29 mouse cellular contexts compared by ENCODE assay signal in genomic region chr1:167300122-167300521, GRCm38 (mm10). TPM values are rescaled to one million over a fixed set of nuclear protein-coding genes. Genes with fewer than 3 reads are reported as not detected.
DNase-seq lines count a peak whose midpoint lies in the region; ATAC-seq and TF ChIP-seq lines count a peak whose summit lies in the region.
"Had no signal": no experiment of that assay in that cellular context is flagged by ENCODE, and none has a peak within 500 bp of the region (broad histone marks: within the 10 kb centered on the region; RNA-seq: fewer than 3 reads in every experiment).

No protein-coding gene starts in this region.

- TF ChIP-seq CTCF in ES-Bruce4 (IDR thresholded peaks at IDR 0.05; ENCODE audit: low read depth, low read length) = no peak
- no peak for TF ChIP-seq CTCF in liver, postnatal 0 days (IDR thresholded peaks at IDR 0.05; ENCODE audit: low read depth)
- TF ChIP-seq CTCF in layer of hippocampus, adult 2 months (conservative IDR thresholded peaks at IDR 0.05) = no peak

- WGBS in liver, embryonic 16.5 days (ENCODE audit: insufficient replicate concordance) = 69% methylated on average over 2 of the region's 2 CpGs
- 71% methylated on average over 2 of the region's 2 CpGs for WGBS in liver, embryonic 12.5 days (ENCODE audit: insufficient replicate concordance)
- 82% methylated on average over 2 of the region's 2 CpGs for WGBS in liver, postnatal 0 days (ENCODE audit: insufficient replicate concordance)
- WGBS in hindbrain, embryonic 12.5 days = 91% methylated on average over 2 of the region's 2 CpGs

- H3K27ac ChIP-seq in liver, embryonic 16.5 days (ENCODE audit: low read length) = no peak overlapping the region
- no peak overlapping the region for H3K27ac ChIP-seq in liver, embryonic 12.5 days
- peak overlapping the region; percentile 51; the same call in 1 of the 2 replicates for H3K27ac ChIP-seq in ES-Bruce4 (ENCODE audit: insufficient read depth, low read length)
- no peak overlapping the region for H3K27ac ChIP-seq in liver, postnatal 0 days (ENCODE audit: low read depth)
- no peak overlapping the region for H3K27ac ChIP-seq in layer of hippocampus, adult 2 months
- H3K27ac ChIP-seq in hindbrain, embryonic 12.5 days = no peak overlapping the region
- H3K27ac ChIP-seq: forebrain, embryonic 13.5 days; hindbrain, embryonic 10.5 days; hindbrain, postnatal 0 days; intestine, embryonic 15.5 days; left cerebral cortex, adult 2 months; limb, embryonic 15.5 days; midbrain, embryonic 12.5 days; neural tube, embryonic 12.5 days had no signal

- H3K4me3 ChIP-seq in liver, embryonic 16.5 days (ENCODE audit: low read depth, low read length) = no peak overlapping the region
- H3K4me3 ChIP-seq in liver, embryonic 12.5 days = no peak overlapping the region
- H3K4me3 ChIP-seq in ES-Bruce4 (ENCODE audit: low read depth, low read length) = no peak overlapping the region
- no peak overlapping the region for H3K4me3 ChIP-seq in liver, postnatal 0 days (ENCODE audit: low read depth, low read length)
- no peak overlapping the region for H3K4me3 ChIP-seq in layer of hippocampus, adult 2 months
- no peak overlapping the region for H3K4me3 ChIP-seq in hindbrain, embryonic 12.5 days
- H3K4me3 ChIP-seq: erythroblast, embryonic 14.5 days; forebrain, embryonic 13.5 days; hindbrain, embryonic 10.5 days; intestine, embryonic 15.5 days; left cerebral cortex, adult 2 months; limb, embryonic 15.5 days; midbrain, embryonic 12.5 days; myocyte; neural tube, embryonic 12.5 days had no signal

- H3K9me3 ChIP-seq in liver, embryonic 16.5 days (replicated peaks; ENCODE audit: control insufficient read depth, low read length) = no peaks in the 10 kb centered on the region
- no peaks in the 10 kb centered on the region for H3K9me3 ChIP-seq in liver, embryonic 12.5 days (replicated peaks)
- no peaks in the 10 kb centered on the region for H3K9me3 ChIP-seq in ES-Bruce4 (replicated peaks; ENCODE audit: control insufficient read depth, insufficient read depth, low read length, poor library complexity, severe bottlenecking)
- H3K9me3 ChIP-seq in liver, postnatal 0 days (ENCODE audit: low read length) = no peaks in the 10 kb centered on the region
- H3K9me3 ChIP-seq in hindbrain, embryonic 12.5 days (replicated peaks) = no peaks in the 10 kb centered on the region
- H3K9me3 ChIP-seq: forebrain, embryonic 13.5 days; hindbrain, embryonic 10.5 days; intestine, embryonic 15.5 days; limb, embryonic 15.5 days; midbrain, embryonic 12.5 days; neural tube, embryonic 12.5 days had no signal

- H3K4me2 ChIP-seq in liver, embryonic 16.5 days (ENCODE audit: low read depth, low read length) = no peak overlapping the region
- no peak overlapping the region for H3K4me2 ChIP-seq in liver, embryonic 12.5 days
- H3K4me2 ChIP-seq in liver, postnatal 0 days (ENCODE audit: low read depth, low read length) = no peak overlapping the region
- H3K4me2 ChIP-seq in hindbrain, embryonic 12.5 days (replicated peaks) = no peak overlapping the region
- H3K4me2 ChIP-seq: forebrain, embryonic 13.5 days; intestine, embryonic 15.5 days; limb, embryonic 15.5 days; midbrain, embryonic 12.5 days; neural tube, embryonic 12.5 days had no signal

- no peaks in the 10 kb centered on the region for H3K36me3 ChIP-seq in liver, embryonic 16.5 days (ENCODE audit: control insufficient read depth, insufficient read depth)
- H3K36me3 ChIP-seq in liver, embryonic 12.5 days = no peaks in the 10 kb centered on the region
- H3K36me3 ChIP-seq in ES-Bruce4 (ENCODE audit: control insufficient read depth, insufficient read depth, low read length, poor library complexity, severe bottlenecking) = no peaks in the 10 kb centered on the region
- no peaks in the 10 kb centered on the region for H3K36me3 ChIP-seq in liver, postnatal 0 days (replicated peaks; ENCODE audit: insufficient read depth, low read length)
- no peaks in the 10 kb centered on the region for H3K36me3 ChIP-seq in hindbrain, embryonic 12.5 days
- H3K36me3 ChIP-seq: hindbrain, embryonic 10.5 days; intestine, embryonic 15.5 days; limb, embryonic 15.5 days; midbrain, embryonic 12.5 days; neural tube, embryonic 12.5 days had no signal

- no peak overlapping the region for H3K9ac ChIP-seq in liver, embryonic 16.5 days (ENCODE audit: low read depth, low read length)
- H3K9ac ChIP-seq in liver, embryonic 12.5 days = no peak overlapping the region
- no peak overlapping the region for H3K9ac ChIP-seq in ES-Bruce4 (ENCODE audit: low read depth, poor library complexity, severe bottlenecking)
- no peak overlapping the region for H3K9ac ChIP-seq in liver, postnatal 0 days (replicated peaks)
- H3K9ac ChIP-seq in hindbrain, embryonic 12.5 days = no peak overlapping the region
- H3K9ac ChIP-seq: forebrain, embryonic 13.5 days; intestine, embryonic 15.5 days; limb, embryonic 15.5 days; midbrain, embryonic 12.5 days; neural tube, embryonic 12.5 days had no signal

- ATAC-seq in liver, embryonic 16.5 days (ENCODE audit: low read depth) = 0 out of 2 replicates have a peak, but pooled peaks have one; percentile 16
- no peak for ATAC-seq in liver, embryonic 12.5 days
- no peak for ATAC-seq in liver, postnatal 0 days
- ATAC-seq in hindbrain, embryonic 12.5 days (ENCODE audit: low FRiP score) = no peak
- ATAC-seq: forebrain, embryonic 13.5 days; hindbrain, postnatal 0 days; intestine, embryonic 15.5 days had no signal

- H3K4me1 ChIP-seq in liver, embryonic 16.5 days (ENCODE audit: control insufficient read depth, low read depth, low read length) = no peaks in the 10 kb centered on the region
- H3K4me1 ChIP-seq in liver, embryonic 12.5 days = peaks cover 3% of the 10 kb centered on the region; the same call in 1 of the 2 replicates
- peaks cover 5% of the 10 kb centered on the region for H3K4me1 ChIP-seq in ES-Bruce4 (ENCODE audit: control insufficient read depth, insufficient read depth, low read length)
- no peaks in the 10 kb centered on the region for H3K4me1 ChIP-seq in liver, postnatal 0 days (ENCODE audit: insufficient read depth)
- no peaks in the 10 kb centered on the region for H3K4me1 ChIP-seq in hindbrain, embryonic 12.5 days
- H3K4me1 ChIP-seq: forebrain, embryonic 13.5 days; intestine, embryonic 15.5 days; limb, embryonic 15.5 days; neural tube, embryonic 12.5 days had no signal

- no peaks in the 10 kb centered on the region for H3K27me3 ChIP-seq in liver, embryonic 16.5 days (ENCODE audit: control insufficient read depth, insufficient read depth, low read depth, low read length)
- H3K27me3 ChIP-seq in liver, embryonic 12.5 days (replicated peaks) = peaks cover 7% of the 10 kb centered on the region
- no peaks in the 10 kb centered on the region for H3K27me3 ChIP-seq in ES-Bruce4 (ENCODE audit: control insufficient read depth, insufficient read depth, low read length, poor library complexity, severe bottlenecking)
- H3K27me3 ChIP-seq in liver, postnatal 0 days (ENCODE audit: insufficient read depth, low read length) = no peaks in the 10 kb centered on the region
- no peaks in the 10 kb centered on the region for H3K27me3 ChIP-seq in hindbrain, embryonic 12.5 days
- H3K27me3 ChIP-seq: forebrain, embryonic 13.5 days; intestine, embryonic 15.5 days; limb, embryonic 15.5 days; midbrain, embryonic 12.5 days; neural tube, embryonic 12.5 days had no signal

- TF ChIP-seq POLR2A in ES-Bruce4 (IDR thresholded peaks at IDR 0.05; ENCODE audit: insufficient read depth, low read length) = no peak

- no peak for TF ChIP-seq EP300 in ES-Bruce4 (IDR thresholded peaks at IDR 0.05; ENCODE audit: insufficient read depth, low read depth, low read length)
- no peak for TF ChIP-seq EP300 in liver, postnatal 0 days (IDR thresholded peaks at IDR 0.05; ENCODE audit: low read depth)

- DNase-seq in R1 (ENCODE audit: low read depth, low spot score) = peak; percentile 88
- peak; percentile 24 for DNase-seq in liver, postnatal 0 days
- DNase-seq in left cerebral cortex, adult 18-20 months (ENCODE audit: low spot score in 2 of 2) = no peak
- DNase-seq in layer of hippocampus, adult 2 months (ENCODE audit: low spot score in 2 of 2) = no peak
- DNase-seq: adrenal gland, adult 2 months; adrenal gland, postnatal 36 days; cerebellum, adult 18-20 months; cerebellum, postnatal 10 days; gastrocnemius, postnatal 10 days; heart, postnatal 14 days; kidney, adult 2 months; layer of hippocampus, adult 9-11 months; lung, adult 18-20 months; lung, postnatal 10 days; thymus, postnatal 4 days had no signal

RNA-seq across cellular contexts. Expression of gene Tmco1, which starts 8.1 kb away (rescaled TPM):
- 57.3 and 61.3 TPM in 2 replicates for polyA plus RNA-seq in liver, embryonic 16.5 days (2015; fragmentation: Nextera tagmentation; extraction: Ambion mirVana)
- polyA plus RNA-seq in liver, embryonic 12.5 days (2016; fragmentation: Nextera tagmentation; extraction: Ambion mirVana) = 70.7 and 74.2 TPM in 2 replicates
- polyA plus RNA-seq in ES-Bruce4 (2011; ENCODE audit: insufficient read depth, insufficient read length, low read depth, missing spikeins) = 43.7 and 46.1 TPM in 2 replicates
- 54.6 and 57.6 TPM in 2 replicates for polyA plus RNA-seq in liver, postnatal 0 days (2015; fragmentation: Nextera tagmentation; extraction: Ambion mirVana)
- total RNA-seq in left cerebral cortex, adult 18-20 months (2021) = 10 to 100 TPM; 46.0 to 51.6 TPM
- 10 to 100 TPM; 49.6 to 50.4 TPM for total RNA-seq in layer of hippocampus, adult 2 months (2021)
- polyA plus RNA-seq in hindbrain, embryonic 12.5 days (2016; fragmentation: Nextera tagmentation; extraction: Ambion mirVana) = 75.1 and 76.4 TPM in 2 replicates

RNA-seq across cellular contexts. Expression of gene Uck2, which starts 15.0 kb away (rescaled TPM):
- 28.9 and 30.8 TPM in 2 replicates for polyA plus RNA-seq in liver, embryonic 16.5 days (2015; fragmentation: Nextera tagmentation; extraction: Ambion mirVana)
- 102 and 103 TPM in 2 replicates for polyA plus RNA-seq in liver, embryonic 12.5 days (2016; fragmentation: Nextera tagmentation; extraction: Ambion mirVana)
- 255 and 287 TPM in 2 replicates for polyA plus RNA-seq in ES-Bruce4 (2011; ENCODE audit: insufficient read depth, insufficient read length, low read depth, missing spikeins)
- polyA plus RNA-seq in liver, postnatal 0 days (2015; fragmentation: Nextera tagmentation; extraction: Ambion mirVana) = 18.6 and 20.9 TPM in 2 replicates
- 10 to 100 TPM; 29.2 to 39.2 TPM for total RNA-seq in left cerebral cortex, adult 18-20 months (2021)
- 10 to 100 TPM; 36.5 to 36.7 TPM for total RNA-seq in layer of hippocampus, adult 2 months (2021)
- 98.6 and 112 TPM in 2 replicates for polyA plus RNA-seq in hindbrain, embryonic 12.5 days (2016; fragmentation: Nextera tagmentation; extraction: Ambion mirVana)

RNA-seq across cellular contexts. Expression of gene Aldh9a1, which starts 49.7 kb away (rescaled TPM):
- polyA plus RNA-seq in liver, embryonic 16.5 days (2015; fragmentation: Nextera tagmentation; extraction: Ambion mirVana) = 74.4 and 75.8 TPM in 2 replicates
- polyA plus RNA-seq in liver, embryonic 12.5 days (2016; fragmentation: Nextera tagmentation; extraction: Ambion mirVana) = 94.4 and 99.5 TPM in 2 replicates
- 73.4 and 74.4 TPM in 2 replicates for polyA plus RNA-seq in ES-Bruce4 (2011; ENCODE audit: insufficient read depth, insufficient read length, low read depth, missing spikeins)
- 76.4 and 80.8 TPM in 2 replicates for polyA plus RNA-seq in liver, postnatal 0 days (2015; fragmentation: Nextera tagmentation; extraction: Ambion mirVana)
- total RNA-seq in left cerebral cortex, adult 18-20 months (2021) = 10 to 100 TPM; 25.9 to 26.8 TPM
- 10 to 100 TPM; 22.5 to 25.8 TPM for total RNA-seq in layer of hippocampus, adult 2 months (2021)
- polyA plus RNA-seq in hindbrain, embryonic 12.5 days (2016; fragmentation: Nextera tagmentation; extraction: Ambion mirVana) = 37.2 and 39.3 TPM in 2 replicates

Comparison
In these comparisons a context has a peak if more than half of its experiments do, and no peak if none do; other contexts are left out.
1. DNase-seq: peak in R1 (single experiment) and liver, postnatal 0 days (single experiment); none in left cerebral cortex, adult 18-20 months (0 of 2) and layer of hippocampus, adult 2 months (0 of 2).